Mouse (Mus musculus) kidney, adult 2 months (tissue): ENCODE data around the gene Ppm1h. TPM values are rescaled to one million over a fixed set of nuclear protein-coding genes. Genes with fewer than 3 reads are reported as not detected.
"Not testable (repeated sequence)": the region's sequence is repeated elsewhere in the genome, so short reads cannot be mapped to it uniquely, and the experiment has no call there.

Experiments used
- DNase-seq: peaks from one replicate; pipeline ENCODE4 v3.0.0; 2021
- H3K27ac ChIP-seq: fragments of 200-500 bp; 2 replicates; pipeline ENCODE4 v1.5.1; 2012; ENCODE audit warnings: low read depth, low read length, control low read depth, inconsistent platforms; ENCODE audit not compliant: insufficient read depth
- H3K27me3 ChIP-seq: fragments of 200-500 bp; replicated peaks from 2 replicates; pipeline ENCODE4 v1.6.1; 2012; ENCODE audit warnings: mild to moderate bottlenecking, moderate library complexity, low read length, inconsistent platforms; ENCODE audit not compliant: control insufficient read depth, insufficient read depth
- H3K36me3 ChIP-seq: fragments of 200-500 bp; 2 replicates; pipeline ENCODE4 v1.6.1; 2012; ENCODE audit warnings: mild to moderate bottlenecking, moderate library complexity, low read length, inconsistent platforms; ENCODE audit not compliant: control insufficient read depth, insufficient read depth
- H3K4me1 ChIP-seq: fragments of 200-500 bp; 2 replicates; pipeline ENCODE4 v1.6.1; 2011; ENCODE audit warnings: low read length; ENCODE audit not compliant: control insufficient read depth, insufficient read depth
- H3K4me3 ChIP-seq: fragments of 200-500 bp; 2 replicates; pipeline ENCODE4 v1.5.1; 2011; ENCODE audit warnings: mild to moderate bottlenecking, low read depth, low read length, control low read depth; ENCODE audit not compliant: insufficient read depth
- CTCF ChIP-seq: fragments of 200-500 bp; conservative IDR thresholded peaks from 2 replicates; pipeline ENCODE4 v1.5.1; 2011; ENCODE audit warnings: low read depth, mild to moderate bottlenecking, control low read depth, low read length, moderate library complexity, mixed read lengths; ENCODE audit not compliant: insufficient read depth, insufficient read length
- POLR2A ChIP-seq: fragments of 200-500 bp; IDR thresholded peaks from one replicate; pipeline ENCODE4 v1.6.1; 2011; ENCODE audit warnings: low read depth, low read length, control low read depth
- WGBS: fragments of 180-500 bp; shearing (Covaris S2); methylation state at CpG from one replicate; pipeline ENCODE4 v1.1.7; 2018; 5-methylcytosine and 5-hydroxymethylcytosine counted together
- polyA plus RNA-seq: library from polyadenylated mRNA; depleted of rRNA; stranded (reverse); fragments of >200 nt; gene quantifications from 2 replicates; pipeline ENCODE4 v1.2.3, GENCODE M21; 2012

Ppm1h gene
- polyA plus RNA-seq, 1 experiment = 27.1 TPM

DNA sequence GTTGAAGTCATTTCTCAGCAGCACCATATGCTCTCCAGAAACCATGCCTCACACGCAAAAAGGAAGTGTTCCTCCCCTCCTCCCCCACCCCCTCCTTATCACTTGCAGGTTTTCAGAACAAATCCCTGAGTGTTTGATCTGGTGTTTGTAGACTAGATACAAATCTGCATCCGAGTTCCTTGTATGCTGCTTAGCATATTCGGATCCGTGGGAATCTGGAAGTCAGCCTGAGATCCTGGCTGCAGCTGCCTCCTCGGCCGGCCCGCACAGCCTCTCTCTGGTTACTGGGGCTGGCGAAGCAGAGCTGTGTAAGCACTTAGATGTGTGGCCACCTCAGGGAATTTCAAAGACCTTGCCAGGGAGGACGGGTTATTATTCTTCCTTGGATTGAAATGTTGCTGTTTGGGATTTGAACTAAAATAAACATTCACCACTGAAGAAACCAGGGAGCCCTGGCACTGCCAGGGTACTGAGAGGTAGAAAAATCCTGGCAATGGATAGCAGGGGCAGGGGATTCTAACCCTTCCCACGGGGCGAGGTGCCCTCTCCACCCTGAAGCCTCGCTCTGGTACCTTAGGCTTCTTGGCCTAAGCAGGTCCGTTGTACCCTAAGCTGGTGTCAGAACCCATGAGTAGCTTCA, 252.8 kb downstream of the Ppm1h start:
- Histone ChIP-seq H3K4me1 (peaks cover 4% of the 10 kb centered on the region; the same call in 1 of the 2 replicates), H3K36me3 (peaks cover under 1% of the 10 kb centered on the region; the same call in 1 of the 2 replicates), H3K27ac (peak overlapping the region; percentile 64; the same call in 1 of the 2 replicates), H3K4me3 (no peak overlapping the region), H3K27me3 (no peaks in the 10 kb centered on the region)
- DNase-seq = peak; percentile 54
- 37% methylated on average over 13 of the region's 13 CpGs for WGBS
- no peak for TF ChIP-seq POLR2A
- no peak for TF ChIP-seq CTCF

DNA sequence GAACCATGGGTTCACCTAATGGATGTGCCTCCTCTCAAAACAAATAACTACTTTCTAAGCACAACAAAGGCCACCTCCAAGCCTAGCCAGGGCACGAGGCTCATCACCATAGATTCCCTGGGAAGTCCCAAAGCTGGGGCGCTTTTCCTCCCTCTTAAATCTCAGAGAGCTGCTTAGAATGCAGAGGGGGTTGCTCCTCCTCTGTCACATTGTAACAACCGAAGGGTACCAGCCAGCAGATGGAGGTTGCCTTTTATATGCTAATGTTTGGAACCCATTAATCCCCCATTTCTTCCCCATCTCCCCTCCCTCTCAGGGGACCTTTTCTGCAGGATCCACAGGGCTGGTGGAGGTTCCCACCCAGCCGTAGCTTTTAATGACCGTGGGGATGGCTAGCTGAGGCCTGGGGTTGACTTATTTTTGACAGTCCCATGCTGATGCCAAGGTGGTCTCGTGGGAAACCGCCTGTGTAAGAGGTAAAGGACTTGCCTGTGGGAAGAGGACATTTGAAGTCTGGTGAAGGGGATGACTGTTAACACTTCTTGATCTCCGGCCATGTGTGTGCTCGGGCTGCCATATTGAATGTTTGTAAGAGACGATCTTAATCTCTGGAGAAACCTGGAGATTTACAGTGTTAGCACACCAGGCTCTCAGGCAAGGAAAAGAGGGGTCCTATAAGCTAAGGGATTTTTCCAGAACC, 253.4 kb downstream of the Ppm1h start:
- Histone ChIP-seq H3K4me3 (no peak overlapping the region), H3K4me1 (peaks cover 4% of the 10 kb centered on the region; the same call in 1 of the 2 replicates), H3K27me3 (no peaks in the 10 kb centered on the region), H3K27ac (peak overlapping the region; percentile 22; the same call in 1 of the 2 replicates), H3K36me3 (no peaks in the 10 kb centered on the region)
- DNase-seq = no peak
- TF ChIP-seq CTCF (no peak), POLR2A (no peak)
- WGBS = 89% methylated on average over 10 of the region's 10 CpGs

DNA sequence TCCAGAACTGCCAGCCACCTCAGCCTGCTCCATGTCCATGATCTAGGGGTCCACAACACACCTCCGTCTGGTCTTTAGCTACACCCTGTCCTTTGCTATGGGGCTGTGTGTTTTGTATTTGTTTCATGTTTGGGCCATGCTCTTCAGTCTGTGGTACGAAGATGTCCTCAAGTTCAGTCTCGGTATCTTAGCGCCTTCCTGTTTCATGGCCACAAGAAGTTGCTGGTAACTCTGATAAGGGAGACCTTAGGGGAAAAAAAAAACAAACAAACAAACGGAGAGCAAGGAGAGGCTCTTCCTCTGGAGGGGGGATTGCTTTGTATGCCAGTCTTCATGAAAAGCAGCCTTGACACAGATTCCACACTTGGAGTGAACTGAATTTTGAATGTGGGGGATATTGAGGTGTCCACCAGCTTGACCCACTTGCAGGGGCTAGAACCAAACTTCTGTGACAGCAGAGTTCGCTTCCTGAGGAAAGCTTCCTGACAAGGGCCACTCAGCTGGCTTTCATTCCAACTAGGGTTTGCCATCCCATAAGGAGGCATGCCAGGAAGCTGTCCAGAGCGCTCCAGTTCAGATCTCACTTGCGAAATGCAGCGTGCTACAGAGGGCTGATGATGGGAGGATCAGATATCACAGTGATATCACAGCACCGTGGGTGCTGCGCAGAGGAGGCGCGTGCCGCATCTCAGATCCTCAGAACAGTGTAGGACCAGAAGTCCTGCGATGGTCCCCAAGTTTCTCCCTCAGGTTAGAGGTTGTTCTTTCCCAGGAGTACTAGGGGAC, 254.7 kb downstream of the Ppm1h start:
- H3K4me1 ChIP-seq = peaks cover 4% of the 10 kb centered on the region; the same call in 1 of the 2 replicates
- no peak for DNase-seq
- TF ChIP-seq CTCF (no peak), POLR2A (no peak)
- no peaks in the 10 kb centered on the region for H3K27me3 ChIP-seq
- H3K27ac ChIP-seq = no peak overlapping the region
- no peaks in the 10 kb centered on the region for H3K36me3 ChIP-seq
- no peak overlapping the region for H3K4me3 ChIP-seq
- 78% methylated on average over 15 of the region's 15 CpGs for WGBS

DNA sequence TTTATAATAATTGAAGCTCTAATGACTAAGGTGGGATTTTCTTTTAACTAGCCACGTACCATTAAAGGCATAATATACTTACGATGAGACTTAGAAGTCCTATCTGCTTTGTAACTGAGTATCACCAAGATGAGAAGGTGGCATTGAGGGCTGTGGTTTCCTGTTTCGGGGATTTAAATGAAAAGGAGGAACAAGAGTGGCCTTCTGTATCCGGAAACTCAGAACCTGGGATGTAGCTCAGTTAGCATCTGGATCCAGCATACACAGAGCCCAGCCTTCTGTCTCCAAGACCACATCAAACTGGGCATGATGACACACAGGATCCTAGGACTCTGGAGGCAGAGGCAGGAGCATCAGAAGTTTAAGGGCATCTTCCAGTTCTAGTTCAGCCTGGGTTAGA, 256.8 kb downstream of the Ppm1h start:
- not testable (repeated sequence) for DNase-seq, H3K27ac ChIP-seq, H3K36me3 ChIP-seq, H3K27me3 ChIP-seq, H3K4me3 ChIP-seq, H3K4me1 ChIP-seq
- WGBS = no CpG with 5 or more reads among the region's 4 CpGs

DNA sequence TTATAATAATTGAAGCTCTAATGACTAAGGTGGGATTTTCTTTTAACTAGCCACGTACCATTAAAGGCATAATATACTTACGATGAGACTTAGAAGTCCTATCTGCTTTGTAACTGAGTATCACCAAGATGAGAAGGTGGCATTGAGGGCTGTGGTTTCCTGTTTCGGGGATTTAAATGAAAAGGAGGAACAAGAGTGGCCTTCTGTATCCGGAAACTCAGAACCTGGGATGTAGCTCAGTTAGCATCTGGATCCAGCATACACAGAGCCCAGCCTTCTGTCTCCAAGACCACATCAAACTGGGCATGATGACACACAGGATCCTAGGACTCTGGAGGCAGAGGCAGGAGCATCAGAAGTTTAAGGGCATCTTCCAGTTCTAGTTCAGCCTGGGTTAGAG, 258.8 kb downstream of the Ppm1h start:
- not testable (repeated sequence) for DNase-seq

DNA sequence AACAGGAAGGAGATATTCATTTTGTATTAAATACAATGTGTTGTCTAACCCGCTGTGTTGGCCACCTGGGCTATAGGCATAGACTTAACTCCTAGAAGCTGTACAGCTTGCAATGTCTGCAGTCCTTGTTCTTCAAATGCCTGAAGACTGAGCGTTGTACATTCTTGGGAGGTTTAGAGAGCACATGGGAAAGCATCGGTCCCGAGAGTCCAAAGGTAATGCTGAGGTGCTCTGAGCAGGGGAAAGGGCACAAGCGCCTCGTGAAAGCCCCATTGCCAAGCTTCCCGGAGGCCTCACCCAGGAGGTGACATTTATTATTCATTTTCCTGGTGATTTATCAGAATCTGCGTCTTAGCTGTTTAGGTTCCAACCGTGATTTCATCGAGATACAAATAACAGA, 261.0 kb downstream of the Ppm1h start:
- no peaks in the 10 kb centered on the region for H3K27me3 ChIP-seq
- peak; percentile 73 for DNase-seq
- WGBS = 48% methylated on average over 10 of the region's 10 CpGs
- no peaks in the 10 kb centered on the region; the same call in 1 of the 2 replicates for H3K36me3 ChIP-seq
- H3K27ac ChIP-seq = no peak overlapping the region
- no peak overlapping the region for H3K4me3 ChIP-seq
- H3K4me1 ChIP-seq = peaks cover 8% of the 10 kb centered on the region; the same call in 1 of the 2 replicates
- TF ChIP-seq POLR2A (no peak), CTCF (no peak)

More for the DNA sequence above, 258.8 kb downstream of the Ppm1h start:
- H3K27me3 ChIP-seq, H3K4me3 ChIP-seq, H3K36me3 ChIP-seq, H3K4me1 ChIP-seq, H3K27ac ChIP-seq: not testable (repeated sequence)
- WGBS = no CpG with 5 or more reads among the region's 4 CpGs

DNA sequence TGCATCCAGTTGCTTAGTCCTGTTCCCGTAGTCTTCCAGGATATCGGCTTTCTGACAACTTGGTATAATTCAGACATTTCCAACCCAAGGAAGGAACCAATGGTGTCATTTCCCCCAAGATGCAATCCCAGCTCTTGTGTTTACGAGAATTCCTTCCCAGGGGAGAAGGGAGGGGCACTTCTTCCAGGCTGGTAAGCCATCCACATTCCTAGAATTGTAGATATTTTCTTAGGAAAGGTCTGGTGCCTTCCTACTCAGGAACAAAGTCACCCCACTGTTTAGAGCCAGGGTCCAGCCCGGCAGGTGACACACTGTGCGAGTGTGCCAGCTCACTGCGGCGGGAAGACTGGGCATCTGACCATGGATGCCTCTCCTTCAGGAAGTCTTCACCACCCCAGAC, 264.2 kb downstream of the Ppm1h start:
- Histone ChIP-seq H3K27me3 (no peaks in the 10 kb centered on the region), H3K27ac (no peak overlapping the region), H3K4me1 (peaks cover 8% of the 10 kb centered on the region; the same call in 1 of the 2 replicates), H3K4me3 (no peak overlapping the region), H3K36me3 (no peaks in the 10 kb centered on the region; the same call in 1 of the 2 replicates)
- peak; percentile 50 for DNase-seq
- WGBS = 54% methylated on average over 7 of the region's 7 CpGs
- TF ChIP-seq POLR2A (no peak), CTCF (no peak)
